Mouse (Mus musculus) spleen, adult 2 months (tissue): ENCODE data around the gene Treml1. TPM values are rescaled to one million over a fixed set of nuclear protein-coding genes. Genes with fewer than 3 reads are reported as not detected.

Source experiments
- DNase-seq, 2 experiments: peaks; one replicate each; pipeline versions ENCODE4 v3.0.0 to v3.0.0-alpha.2; 2012 to 2021; ENCODE audit warnings: low spot score in 2 of 2, low read depth in 1 of 2
- H3K27ac ChIP-seq: fragments of 200-500 bp; 2 replicates; pipeline ENCODE4 v1.5.1; 2012; ENCODE audit warnings: low read length, inconsistent platforms; ENCODE audit not compliant: insufficient read depth
- H3K27me3 ChIP-seq: fragments of 200-500 bp; 2 replicates; pipeline ENCODE4 v1.6.1; 2012; ENCODE audit warnings: mild to moderate bottlenecking, moderate library complexity, low read length, inconsistent platforms; ENCODE audit not compliant: control insufficient read depth, insufficient read depth
- H3K36me3 ChIP-seq: fragments of 200-500 bp; 2 replicates; pipeline ENCODE4 v1.6.1; 2012; ENCODE audit warnings: mild to moderate bottlenecking, low read length, inconsistent platforms; ENCODE audit not compliant: control insufficient read depth, insufficient read depth
- H3K4me1 ChIP-seq: fragments of 200-500 bp; 2 replicates; pipeline ENCODE4 v1.6.1; 2011; ENCODE audit warnings: inconsistent platforms; ENCODE audit not compliant: control insufficient read depth, insufficient read depth, insufficient read length
- H3K4me3 ChIP-seq: fragments of 200-500 bp; 2 replicates; pipeline ENCODE4 v1.5.1; 2011; ENCODE audit warnings: mild to moderate bottlenecking, inconsistent platforms; ENCODE audit not compliant: insufficient read depth, insufficient read length; ENCODE audit errors: extremely low read depth
- CTCF ChIP-seq: fragments of 200-500 bp; IDR thresholded peaks from 2 replicates; pipeline ENCODE4 v1.5.1; 2011; ENCODE audit warnings: mild to moderate bottlenecking, inconsistent platforms; ENCODE audit not compliant: insufficient read depth, insufficient read length, insufficient replicate concordance; ENCODE audit errors: extremely low read depth
- POLR2A ChIP-seq: fragments of 200-500 bp; IDR thresholded peaks from 2 replicates; pipeline ENCODE4 v1.6.1; 2011; ENCODE audit warnings: low read depth, low read length, inconsistent platforms
- WGBS: fragments of 180-500 bp; shearing (Covaris S2); methylation state at CpG from one replicate; pipeline ENCODE4 v1.1.7; 2018; 5-methylcytosine and 5-hydroxymethylcytosine counted together
- polyA plus RNA-seq: library from polyadenylated mRNA; depleted of rRNA; stranded (reverse); fragments of >200 nt; gene quantifications from 2 replicates; pipeline ENCODE4 v1.2.3, GENCODE M21; 2012

Treml1 gene
- polyA plus RNA-seq, 1 experiment: 38.3 TPM

- TF ChIP-seq POLR2A (no peak), CTCF (no peak)
- Histone ChIP-seq H3K4me1 (no peaks in the 10 kb centered on the region), H3K27ac (no peak overlapping the region), H3K27me3 (no peaks in the 10 kb centered on the region), H3K36me3 (no peaks in the 10 kb centered on the region), H3K4me3 (no peak overlapping the region)
- 96% methylated on average over 5 of the region's 5 CpGs for WGBS
- no peak for DNase-seq
Observed at GRCm38 (mm10) chr17:48366806-48367205, 7.1 kb downstream of the Treml1 start.

- Histone ChIP-seq H3K4me3 (no peak overlapping the region), H3K4me1 (no peaks in the 10 kb centered on the region), H3K27ac (no peak overlapping the region), H3K36me3 (no peaks in the 10 kb centered on the region), H3K27me3 (no peaks in the 10 kb centered on the region)
- DNase-seq: no peak
- no peak for TF ChIP-seq CTCF
- no peak for TF ChIP-seq POLR2A
Observed at GRCm38 (mm10) chr17:48371621-48372020, 11.9 kb downstream of the Treml1 start.

- Histone ChIP-seq H3K27me3 (no peaks in the 10 kb centered on the region), H3K27ac (no peak overlapping the region), H3K4me1 (no peaks in the 10 kb centered on the region), H3K4me3 (no peak overlapping the region), H3K36me3 (no peaks in the 10 kb centered on the region)
- TF ChIP-seq CTCF (no peak), POLR2A (no peak)
- no peak for DNase-seq
- WGBS: 87% methylated on average over 8 of the region's 8 CpGs
Observed at GRCm38 (mm10) chr17:48372987-48373386, 13.3 kb downstream of the Treml1 start.

- 93% methylated on average over 1 of the region's 1 CpGs for WGBS
- Histone ChIP-seq H3K27me3 (no peaks in the 10 kb centered on the region), H3K4me1 (no peaks in the 10 kb centered on the region), H3K4me3 (no peak overlapping the region), H3K36me3 (no peaks in the 10 kb centered on the region), H3K27ac (no peak overlapping the region)
- no peak for TF ChIP-seq CTCF
- TF ChIP-seq POLR2A: no peak
- no peak for DNase-seq
Observed at GRCm38 (mm10) chr17:48376102-48376501, 16.4 kb downstream of the Treml1 start.

- Histone ChIP-seq H3K27me3 (no peaks in the 10 kb centered on the region), H3K36me3 (no peaks in the 10 kb centered on the region), H3K4me1 (no peaks in the 10 kb centered on the region; the same call in 1 of the 2 replicates), H3K4me3 (no peak overlapping the region), H3K27ac (no peak overlapping the region)
- no peak for TF ChIP-seq POLR2A
- no peak for TF ChIP-seq CTCF
- DNase-seq: no peak
Observed at GRCm38 (mm10) chr17:48379050-48379449, 19.3 kb downstream of the Treml1 start.

GRCm38 (mm10) chr17:48385786-48386461 is 26.2 kb downstream of the Treml1 start:
- no peak for DNase-seq
- WGBS: 27% methylated on average over 2 of the region's 2 CpGs
- TF ChIP-seq POLR2A: no peak
- TF ChIP-seq CTCF: no peak
- H3K4me3 ChIP-seq: no peak overlapping the region
- no peaks in the 10 kb centered on the region for H3K27me3 ChIP-seq
- H3K27ac ChIP-seq: no peak overlapping the region
- H3K4me1 ChIP-seq: no peaks in the 10 kb centered on the region; the same call in 1 of the 2 replicates
- H3K36me3 ChIP-seq: peaks cover 36% of the 10 kb centered on the region

- no peak overlapping the region for H3K27ac ChIP-seq
- H3K4me3 ChIP-seq: no peak overlapping the region
- peaks cover 60% of the 10 kb centered on the region for H3K36me3 ChIP-seq
- TF ChIP-seq POLR2A: no peak
- no peak for TF ChIP-seq CTCF
- no peaks in the 10 kb centered on the region for H3K4me1 ChIP-seq
- WGBS: 86% methylated on average over 2 of the region's 2 CpGs
- no peaks in the 10 kb centered on the region for H3K27me3 ChIP-seq
- no peak for DNase-seq
Observed at GRCm38 (mm10) chr17:48388666-48389065, 28.9 kb downstream of the Treml1 start.

- H3K4me1 ChIP-seq: no peaks in the 10 kb centered on the region
- H3K4me3 ChIP-seq: no peak overlapping the region
- TF ChIP-seq POLR2A (no peak), CTCF (no peak)
- DNase-seq: no peak
- H3K36me3 ChIP-seq: peaks cover 66% of the 10 kb centered on the region
- H3K27me3 ChIP-seq: no peaks in the 10 kb centered on the region
- H3K27ac ChIP-seq: no peak overlapping the region
- WGBS: 88% methylated on average over 5 of the region's 5 CpGs
Observed at GRCm38 (mm10) chr17:48389442-48389841, 29.7 kb downstream of the Treml1 start.
